Mouse (Mus musculus): ENCODE results near the gene Gm8947. TPM values are rescaled to one million over a fixed set of nuclear protein-coding genes. Genes with fewer than 3 reads are reported as not detected.

Gm8947 gene
- polyA plus RNA-seq, 1 experiment: 0.17 TPM

DNA sequence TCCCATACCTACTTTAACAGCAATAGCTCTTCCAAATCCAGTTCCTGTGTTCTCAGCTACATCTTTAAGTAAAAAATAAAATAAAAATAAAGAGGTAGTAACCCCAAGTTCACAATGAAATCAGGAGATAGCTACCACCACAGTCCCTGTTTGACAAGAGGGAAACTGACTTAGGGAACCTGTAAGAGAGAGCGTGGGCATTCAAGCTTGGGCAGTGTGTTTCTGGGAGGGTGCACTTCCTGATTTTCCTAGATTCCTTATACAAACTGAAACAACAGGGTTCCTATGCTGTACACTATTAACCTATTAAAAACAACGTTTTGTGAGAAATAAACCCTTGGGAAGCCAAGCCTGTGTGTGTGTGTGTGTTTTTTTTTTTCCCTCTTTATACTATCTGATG, 22.7 kb downstream of the Gm8947 start:
- no peaks in the 10 kb centered on the region for H3K27me3 ChIP-seq (ENCODE audit: control insufficient read depth, insufficient read depth, low read length)
- no peak overlapping the region for H3K27ac ChIP-seq (ENCODE audit: control insufficient read depth, insufficient read depth, low read depth, low read length)
- TF ChIP-seq POLR2A (IDR thresholded peaks at IDR 0.05; ENCODE audit: control insufficient read depth, low read depth, low read length): no peak
- TF ChIP-seq CTCF (IDR thresholded peaks at IDR 0.05; ENCODE audit: control insufficient read depth, insufficient read depth, insufficient replicate concordance, low read depth, low read length): no peak
- no peak overlapping the region for H3K4me3 ChIP-seq (ENCODE audit: control insufficient read depth, low read depth, low read length)
- no peaks in the 10 kb centered on the region for H3K36me3 ChIP-seq (ENCODE audit: control insufficient read depth, insufficient read depth, low read length)
- no peaks in the 10 kb centered on the region for H3K4me1 ChIP-seq (ENCODE audit: control insufficient read depth, insufficient read depth, low read length)

DNA sequence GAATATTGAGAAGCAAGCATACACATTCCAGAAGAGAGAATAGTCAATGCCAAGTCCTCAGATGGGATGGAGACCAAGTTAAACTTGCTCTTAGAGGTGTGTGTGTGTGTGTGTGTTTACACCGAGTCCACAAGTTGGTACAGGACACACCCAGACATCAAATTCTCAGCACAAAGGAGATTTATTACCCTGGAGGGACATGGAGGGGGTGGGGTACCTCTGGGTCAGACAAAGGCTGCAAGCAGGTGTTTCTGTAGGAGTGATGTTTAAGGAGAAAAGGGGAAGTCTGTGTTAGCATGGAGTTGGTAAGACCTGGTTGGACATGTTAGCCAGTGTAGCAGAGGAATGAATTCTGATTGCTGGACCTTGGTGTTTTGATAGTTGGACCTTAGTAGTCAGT, 23.8 kb downstream of the Gm8947 start:
- Histone ChIP-seq H3K36me3 (ENCODE audit: control insufficient read depth, insufficient read depth, low read length) (no peaks in the 10 kb centered on the region), H3K27ac (ENCODE audit: control insufficient read depth, insufficient read depth, low read depth, low read length) (no peak overlapping the region), H3K27me3 (ENCODE audit: control insufficient read depth, insufficient read depth, low read length) (no peaks in the 10 kb centered on the region), H3K4me3 (ENCODE audit: control insufficient read depth, low read depth, low read length) (no peak overlapping the region), H3K4me1 (ENCODE audit: control insufficient read depth, insufficient read depth, low read length) (no peaks in the 10 kb centered on the region)
- no peak for TF ChIP-seq POLR2A (IDR thresholded peaks at IDR 0.05; ENCODE audit: control insufficient read depth, low read depth, low read length)
- TF ChIP-seq CTCF (IDR thresholded peaks at IDR 0.05; ENCODE audit: control insufficient read depth, insufficient read depth, insufficient replicate concordance, low read depth, low read length): no peak

DNA sequence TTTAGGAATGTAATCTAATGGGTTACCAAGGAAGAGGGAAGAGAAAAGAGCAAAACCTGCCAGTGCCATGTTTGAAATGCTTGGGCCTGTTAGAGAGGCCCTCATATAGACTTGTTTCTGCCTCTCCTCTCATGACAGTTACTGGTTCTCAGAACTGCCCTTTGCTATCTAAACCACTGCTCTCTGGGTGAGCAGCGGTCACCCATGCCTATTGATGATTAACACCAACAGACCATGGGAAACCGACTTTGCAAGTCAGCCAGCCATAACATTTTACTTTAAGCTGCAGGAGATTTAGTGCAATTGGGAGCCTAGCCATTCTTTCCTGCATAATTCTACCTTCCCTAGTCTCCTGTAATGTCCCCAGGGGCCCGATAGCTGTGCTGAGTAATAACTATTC, 24.2 kb downstream of the Gm8947 start:
- Histone ChIP-seq H3K36me3 (ENCODE audit: control insufficient read depth, insufficient read depth, low read length) (no peaks in the 10 kb centered on the region), H3K4me1 (ENCODE audit: control insufficient read depth, insufficient read depth, low read length) (no peaks in the 10 kb centered on the region), H3K27me3 (ENCODE audit: control insufficient read depth, insufficient read depth, low read length) (no peaks in the 10 kb centered on the region), H3K4me3 (ENCODE audit: control insufficient read depth, low read depth, low read length) (no peak overlapping the region), H3K27ac (ENCODE audit: control insufficient read depth, insufficient read depth, low read depth, low read length) (no peak overlapping the region)
- no peak for TF ChIP-seq POLR2A (IDR thresholded peaks at IDR 0.05; ENCODE audit: control insufficient read depth, low read depth, low read length)
- TF ChIP-seq CTCF (IDR thresholded peaks at IDR 0.05; ENCODE audit: control insufficient read depth, insufficient read depth, insufficient replicate concordance, low read depth, low read length): no peak

DNA sequence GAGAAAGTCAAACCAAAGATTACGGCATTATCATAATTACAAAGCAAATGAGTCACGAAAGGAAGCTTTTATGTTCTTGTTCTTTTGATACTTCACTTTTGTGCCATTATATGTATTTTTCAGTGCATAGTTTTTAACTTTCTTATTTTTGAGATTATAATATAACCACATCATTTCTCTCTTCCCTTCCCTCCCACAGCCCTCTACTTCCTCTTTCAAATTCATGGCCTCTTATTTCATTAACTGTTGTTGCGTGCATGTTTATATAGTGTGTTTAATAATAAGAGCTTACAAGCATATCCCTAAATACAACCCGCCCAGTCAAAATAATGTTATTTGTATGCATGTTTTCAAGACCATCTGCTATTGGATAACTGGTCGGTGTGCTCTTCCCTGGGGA, 26.9 kb downstream of the Gm8947 start:
- Histone ChIP-seq H3K36me3 (ENCODE audit: control insufficient read depth, insufficient read depth, low read length) (no peaks in the 10 kb centered on the region), H3K27ac (ENCODE audit: control insufficient read depth, insufficient read depth, low read depth, low read length) (no peak overlapping the region), H3K4me3 (ENCODE audit: control insufficient read depth, low read depth, low read length) (no peak overlapping the region), H3K4me1 (ENCODE audit: control insufficient read depth, insufficient read depth, low read length) (no peaks in the 10 kb centered on the region), H3K27me3 (ENCODE audit: control insufficient read depth, insufficient read depth, low read length) (no peaks in the 10 kb centered on the region)
- TF ChIP-seq POLR2A (IDR thresholded peaks at IDR 0.05; ENCODE audit: control insufficient read depth, low read depth, low read length) (no peak), CTCF (IDR thresholded peaks at IDR 0.05; ENCODE audit: control insufficient read depth, insufficient read depth, insufficient replicate concordance, low read depth, low read length) (no peak)

GRCm38 (mm10) chr1:151220098-151220497, 27.9 kb downstream of the Gm8947 start:
- H3K27me3 ChIP-seq (ENCODE audit: control insufficient read depth, insufficient read depth, low read length): no peaks in the 10 kb centered on the region
- H3K36me3 ChIP-seq (ENCODE audit: control insufficient read depth, insufficient read depth, low read length): no peaks in the 10 kb centered on the region
- no peaks in the 10 kb centered on the region for H3K4me1 ChIP-seq (ENCODE audit: control insufficient read depth, insufficient read depth, low read length)
- no peak overlapping the region for H3K27ac ChIP-seq (ENCODE audit: control insufficient read depth, insufficient read depth, low read depth, low read length)
- TF ChIP-seq CTCF (IDR thresholded peaks at IDR 0.05; ENCODE audit: control insufficient read depth, insufficient read depth, insufficient replicate concordance, low read depth, low read length) (no peak), POLR2A (IDR thresholded peaks at IDR 0.05; ENCODE audit: control insufficient read depth, low read depth, low read length) (no peak)
- H3K4me3 ChIP-seq (ENCODE audit: control insufficient read depth, low read depth, low read length): no peak overlapping the region

- Histone ChIP-seq H3K27me3 (ENCODE audit: control insufficient read depth, insufficient read depth, low read length) (no peaks in the 10 kb centered on the region), H3K4me3 (ENCODE audit: control insufficient read depth, low read depth, low read length) (no peak overlapping the region), H3K4me1 (ENCODE audit: control insufficient read depth, insufficient read depth, low read length) (no peaks in the 10 kb centered on the region), H3K36me3 (ENCODE audit: control insufficient read depth, insufficient read depth, low read length) (no peaks in the 10 kb centered on the region), H3K27ac (ENCODE audit: control insufficient read depth, insufficient read depth, low read depth, low read length) (no peak overlapping the region)
- no peak for TF ChIP-seq CTCF (IDR thresholded peaks at IDR 0.05; ENCODE audit: control insufficient read depth, insufficient read depth, insufficient replicate concordance, low read depth, low read length)
- no peak for TF ChIP-seq POLR2A (IDR thresholded peaks at IDR 0.05; ENCODE audit: control insufficient read depth, low read depth, low read length)
Observed at GRCm38 (mm10) chr1:151222561-151223267, 30.5 kb downstream of the Gm8947 start.

DNA sequence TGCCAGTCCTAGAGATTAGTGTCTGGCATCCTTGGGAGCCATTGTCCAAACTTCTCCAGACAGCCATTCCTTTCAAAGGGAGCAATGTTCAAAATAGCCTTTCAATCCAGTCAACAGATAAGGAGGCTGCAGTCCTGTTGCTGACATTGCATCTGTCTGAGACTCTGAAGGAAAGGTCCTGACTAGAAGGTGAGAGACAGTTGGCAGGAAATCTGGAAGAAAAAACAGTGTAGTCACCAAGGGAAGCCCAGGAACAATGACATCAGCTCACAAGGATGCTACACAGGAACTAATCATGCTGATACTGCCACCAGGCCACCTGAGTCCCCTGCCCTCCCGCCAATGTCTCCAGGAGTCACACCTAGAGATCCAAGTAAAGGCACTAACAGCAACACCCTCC, 31.2 kb downstream of the Gm8947 start:
- TF ChIP-seq POLR2A (IDR thresholded peaks at IDR 0.05; ENCODE audit: control insufficient read depth, low read depth, low read length) (no peak), CTCF (IDR thresholded peaks at IDR 0.05; ENCODE audit: control insufficient read depth, insufficient read depth, insufficient replicate concordance, low read depth, low read length) (no peak)
- Histone ChIP-seq H3K27me3 (ENCODE audit: control insufficient read depth, insufficient read depth, low read length) (no peaks in the 10 kb centered on the region), H3K4me1 (ENCODE audit: control insufficient read depth, insufficient read depth, low read length) (no peaks in the 10 kb centered on the region), H3K4me3 (ENCODE audit: control insufficient read depth, low read depth, low read length) (no peak overlapping the region), H3K36me3 (ENCODE audit: control insufficient read depth, insufficient read depth, low read length) (no peaks in the 10 kb centered on the region), H3K27ac (ENCODE audit: control insufficient read depth, insufficient read depth, low read depth, low read length) (no peak overlapping the region)
